Mouse (Mus musculus): Measurements from ENCODE around the gene Cyp4a32.

- TF ChIP-seq MYC (IDR thresholded peaks at IDR 0.05; ENCODE audit: low read depth, low read length) (no peak), CTCF (conservative IDR thresholded peaks at IDR 0.05 in 1 of 2, IDR thresholded peaks at IDR 0.05 in 1 of 2; ENCODE audit: low read depth in 2 of 2, low read length in 2 of 2) (no peak), CHD1 (IDR thresholded peaks at IDR 0.05; ENCODE audit: low read depth, low read length) (no peak), MAX (IDR thresholded peaks at IDR 0.05; ENCODE audit: low read length) (no peak), UBTF (IDR thresholded peaks at IDR 0.05; ENCODE audit: low read depth, low read length) (no peak), POLR2A (IDR thresholded peaks at IDR 0.05; ENCODE audit: low read depth, low read length) (no peak)
Observed at GRCm38 (mm10) chr4:115650866-115651265, 50.1 kb downstream of the Cyp4a32 start.

All from CH12.LX (cell line).